Mouse (Mus musculus) bone marrow, adult 2 months (tissue): ENCODE data around the gene Apbb2.

Source experiments
- CTCF ChIP-seq: fragments of 200-500 bp; IDR thresholded peaks from 2 replicates; pipeline ENCODE4 v1.5.1; 2011; ENCODE audit warnings: low read length, control low read depth; ENCODE audit not compliant: control insufficient read depth, insufficient read depth
- POLR2A ChIP-seq: fragments of 200-500 bp; IDR thresholded peaks from 2 replicates; pipeline ENCODE4 v1.6.1; 2011; ENCODE audit warnings: low read depth, mild to moderate bottlenecking, control low read depth, low read length, borderline replicate concordance; ENCODE audit not compliant: control insufficient read depth

DNA sequence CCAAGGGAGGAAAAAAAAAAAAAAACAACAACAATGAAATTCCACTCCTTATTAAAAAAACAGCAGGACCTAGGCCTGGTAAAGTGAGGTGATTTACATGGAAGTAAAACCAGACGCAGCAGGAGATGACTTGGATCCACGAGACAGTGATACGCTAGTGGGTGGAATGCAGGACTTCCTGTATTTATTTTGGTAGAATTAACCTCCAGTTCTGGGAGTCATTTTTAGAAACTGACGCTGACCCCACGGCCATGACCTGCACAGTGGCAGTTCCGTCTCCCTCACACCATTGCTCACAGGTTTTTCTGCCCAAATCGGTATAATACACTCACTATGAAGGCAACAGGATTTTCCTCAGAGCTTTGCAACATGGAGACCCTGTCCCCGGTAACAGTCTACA is 14.8 kb downstream of the Apbb2 start:
- no peak for TF ChIP-seq CTCF
- no peak for TF ChIP-seq POLR2A
